Mouse (Mus musculus) liver, embryonic 16.5 days (tissue): ENCODE results near the gene Snx33. TPM values are rescaled to one million over a fixed set of nuclear protein-coding genes. Genes with fewer than 3 reads are reported as not detected.
A peak's percentile ranks its signal among the peaks of the same experiment; 100 is the strongest.

Source experiments
- ATAC-seq: fragments of 200-750 bp; cut with Nextera tagmentation; 2 replicates; pipeline ENCODE4 v1.8.0; 2017; ENCODE audit warnings: low read depth, mild to moderate bottlenecking, moderate number of reproducible peaks, moderate library complexity
- H3K27ac ChIP-seq: fragments of 300-500 bp; sonication (generic); 2 replicates; pipeline ENCODE4 v1.5.1; 2014; ENCODE audit warnings: mild to moderate bottlenecking, low read length
- H3K27me3 ChIP-seq: fragments of 300-500 bp; sonication (generic); 2 replicates; pipeline ENCODE4 v1.6.1; 2014; ENCODE audit warnings: low read depth, low read length, mixed read lengths; ENCODE audit not compliant: control insufficient read depth, insufficient read depth
- H3K36me3 ChIP-seq: fragments of 300-500 bp; sonication (generic); 2 replicates; pipeline ENCODE4 v1.6.1; 2014; ENCODE audit warnings: mild to moderate bottlenecking; ENCODE audit not compliant: control insufficient read depth, insufficient read depth
- H3K4me1 ChIP-seq: fragments of 300-500 bp; sonication (generic); 2 replicates; pipeline ENCODE4 v1.6.1; 2014; ENCODE audit warnings: low read depth, low read length, mixed read lengths; ENCODE audit not compliant: control insufficient read depth
- H3K4me2 ChIP-seq: fragments of 300-500 bp; sonication (generic); 2 replicates; pipeline ENCODE4 v1.6.1; 2014; ENCODE audit warnings: low read depth, low read length, mixed read lengths
- H3K4me3 ChIP-seq: fragments of 300-500 bp; sonication (generic); 2 replicates; pipeline ENCODE4 v1.5.1; 2014; ENCODE audit warnings: low read depth, mild to moderate bottlenecking, low read length
- H3K9ac ChIP-seq: fragments of 300-500 bp; sonication (generic); 2 replicates; pipeline ENCODE4 v1.6.1; 2014; ENCODE audit warnings: low read depth, low read length
- H3K9me3 ChIP-seq: fragments of 300-500 bp; sonication (generic); replicated peaks from 2 replicates; pipeline ENCODE4 v1.6.1; 2016; ENCODE audit warnings: low read length; ENCODE audit not compliant: control insufficient read depth
- WGBS: fragments of 180-500 bp; shearing (Covaris S2); extraction: QIAGEN DNeasy Blood & Tissue Kit; methylation state at CpG from one replicate; pipeline ENCODE4 v1.1.7; 2014; ENCODE audit not compliant: insufficient replicate concordance; 5-methylcytosine and 5-hydroxymethylcytosine counted together
- polyA plus RNA-seq: library from polyadenylated mRNA; unstranded; fragments of >200 nt; fragmentation: Nextera tagmentation; extraction: Ambion mirVana; gene quantifications from 2 replicates; pipeline ENCODE4 v1.2.1, GENCODE M21; 2015

Snx33 gene
- polyA plus RNA-seq, 1 experiment from 2014 or later = 1.9 TPM

- H3K4me1 ChIP-seq = peaks cover 15% of the 10 kb centered on the region
- peaks cover 19% of the 10 kb centered on the region for H3K27me3 ChIP-seq
- no peak overlapping the region for H3K27ac ChIP-seq
- H3K9ac ChIP-seq = no peak overlapping the region
- no peak overlapping the region for H3K4me3 ChIP-seq
- 39% methylated on average over 4 of the region's 4 CpGs for WGBS
- no peak overlapping the region for H3K4me2 ChIP-seq
- H3K36me3 ChIP-seq = no peaks in the 10 kb centered on the region
- no peak for ATAC-seq
- H3K9me3 ChIP-seq = no peaks in the 10 kb centered on the region
Observed at GRCm38 (mm10) chr9:56929496-56929895, 1.3 kb upstream of the Snx33 start.

- Histone ChIP-seq H3K27me3 (peaks cover 19% of the 10 kb centered on the region), H3K9ac (peak overlapping the region; percentile 76), H3K4me2 (peak overlapping the region; percentile 84), H3K4me3 (peak overlapping the region; percentile 69), H3K36me3 (no peaks in the 10 kb centered on the region), H3K9me3 (no peaks in the 10 kb centered on the region), H3K4me1 (peaks cover 19% of the 10 kb centered on the region), H3K27ac (peak overlapping the region; percentile 81)
- ATAC-seq = no peak
- WGBS = 2% methylated on average over 35 of the region's 35 CpGs
Observed at GRCm38 (mm10) chr9:56927191-56928012, 769 bp downstream of the Snx33 start.

- WGBS = 62% methylated on average over 10 of the region's 10 CpGs
- Histone ChIP-seq H3K27me3 (peaks cover 19% of the 10 kb centered on the region), H3K9me3 (no peaks in the 10 kb centered on the region), H3K4me2 (0 out of 2 replicates have a peak overlapping the region, but pooled peaks have one; percentile 84), H3K4me3 (no peak overlapping the region; the same call in 1 of the 2 replicates), H3K9ac (no peak overlapping the region), H3K4me1 (peaks cover 19% of the 10 kb centered on the region), H3K36me3 (0 out of 2 replicates have a peak, but pooled peaks cover 5% of the 10 kb centered on the region), H3K27ac (no peak overlapping the region)
- no peak for ATAC-seq
Observed at GRCm38 (mm10) chr9:56926387-56926786, 1.8 kb downstream of the Snx33 start.

- WGBS = 78% methylated on average over 10 of the region's 10 CpGs
- Histone ChIP-seq H3K4me1 (peaks cover 19% of the 10 kb centered on the region), H3K27me3 (peaks cover 19% of the 10 kb centered on the region), H3K4me3 (no peak overlapping the region), H3K36me3 (0 out of 2 replicates have a peak, but pooled peaks cover 5% of the 10 kb centered on the region), H3K27ac (no peak overlapping the region), H3K9ac (no peak overlapping the region), H3K4me2 (peak overlapping the region; percentile 84; the same call in 1 of the 2 replicates), H3K9me3 (no peaks in the 10 kb centered on the region)
- no peak for ATAC-seq
Observed at GRCm38 (mm10) chr9:56926025-56926360, 2.2 kb downstream of the Snx33 start.

- H3K4me3 ChIP-seq = peak overlapping the region; percentile 26; the same call in 1 of the 2 replicates
- peaks cover 19% of the 10 kb centered on the region for H3K27me3 ChIP-seq
- peak overlapping the region; percentile 84 for H3K4me2 ChIP-seq
- no peaks in the 10 kb centered on the region for H3K9me3 ChIP-seq
- H3K9ac ChIP-seq = no peak overlapping the region
- WGBS = 79% methylated on average over 26 of the region's 26 CpGs
- no peak for ATAC-seq
- peaks cover 19% of the 10 kb centered on the region for H3K4me1 ChIP-seq
- no peak overlapping the region for H3K27ac ChIP-seq
- 0 out of 2 replicates have a peak, but pooled peaks cover 5% of the 10 kb centered on the region for H3K36me3 ChIP-seq
Observed at GRCm38 (mm10) chr9:56925291-56926024, 2.7 kb downstream of the Snx33 start.

GRCm38 (mm10) chr9:56924651-56925027 lies 3.5 kb downstream of the Snx33 start:
- 12% methylated on average over 7 of the region's 7 CpGs for WGBS
- peak; percentile 43 for ATAC-seq
- Histone ChIP-seq H3K4me1 (peaks cover 19% of the 10 kb centered on the region), H3K27me3 (peaks cover 19% of the 10 kb centered on the region), H3K27ac (peak overlapping the region; percentile 48; the same call in 1 of the 2 replicates), H3K4me2 (peak overlapping the region; percentile 84), H3K36me3 (0 out of 2 replicates have a peak, but pooled peaks cover 5% of the 10 kb centered on the region), H3K4me3 (peak overlapping the region; percentile 26), H3K9ac (peak overlapping the region; percentile 28; the same call in 1 of the 2 replicates), H3K9me3 (no peaks in the 10 kb centered on the region)

- Histone ChIP-seq H3K27ac (peak overlapping the region; percentile 48), H3K9me3 (no peaks in the 10 kb centered on the region), H3K4me2 (peak overlapping the region; percentile 84), H3K4me1 (peaks cover 19% of the 10 kb centered on the region), H3K27me3 (peaks cover 19% of the 10 kb centered on the region), H3K36me3 (0 out of 2 replicates have a peak, but pooled peaks cover 5% of the 10 kb centered on the region), H3K4me3 (peak overlapping the region; percentile 26), H3K9ac (peak overlapping the region; percentile 28; the same call in 1 of the 2 replicates)
- peak; percentile 49 for ATAC-seq
- 52% methylated on average over 8 of the region's 8 CpGs for WGBS
Observed at GRCm38 (mm10) chr9:56923841-56924650, 4.1 kb downstream of the Snx33 start.

- Histone ChIP-seq H3K9ac (no peak overlapping the region), H3K27me3 (peaks cover 8% of the 10 kb centered on the region), H3K4me3 (no peak overlapping the region), H3K4me1 (peaks cover 12% of the 10 kb centered on the region), H3K9me3 (no peaks in the 10 kb centered on the region), H3K4me2 (no peak overlapping the region), H3K27ac (no peak overlapping the region), H3K36me3 (0 out of 2 replicates have a peak, but pooled peaks cover 5% of the 10 kb centered on the region)
- 72% methylated on average over 4 of the region's 4 CpGs for WGBS
- no peak for ATAC-seq
Observed at GRCm38 (mm10) chr9:56922746-56923145, 5.4 kb downstream of the Snx33 start.
